Mouse (Mus musculus) cerebellum, postnatal 10 days (tissue): Measurements from ENCODE around the gene Casq2.
"Not testable (repeated sequence)": the region's sequence is repeated elsewhere in the genome, so short reads cannot be mapped to it uniquely, and the experiment has no call there.

Experiments used
- DNase-seq, 2 experiments: peaks; one replicate each; pipeline ENCODE4 v3.0.0; 2021; ENCODE audit warnings: mixed read lengths in 2 of 2

Casq2 gene

GRCm38 (mm10) chr3:102137158-102137557 is 50.9 kb downstream of the Casq2 start:
- DNase-seq, result no peak

GRCm38 (mm10) chr3:102138899-102139298 is 52.7 kb downstream of the Casq2 start:
- no peak for DNase-seq

- DNase-seq, result no peak
Observed at GRCm38 (mm10) chr3:102140606-102141005, 54.4 kb downstream of the Casq2 start.

- DNase-seq, result no peak
Observed at GRCm38 (mm10) chr3:102141451-102141850, 55.2 kb downstream of the Casq2 start.

GRCm38 (mm10) chr3:102141893-102142292 is 55.7 kb downstream of the Casq2 start:
- DNase-seq, result no peak

- no peak for DNase-seq
Observed at GRCm38 (mm10) chr3:102142947-102143346, 56.7 kb downstream of the Casq2 start.

- DNase-seq, result no peak
Observed at GRCm38 (mm10) chr3:102143536-102143935, 57.3 kb downstream of the Casq2 start.

- DNase-seq, result no peak
Observed at GRCm38 (mm10) chr3:102144401-102144800, 58.2 kb downstream of the Casq2 start.

GRCm38 (mm10) chr3:102145645-102146386 is 59.6 kb downstream of the Casq2 start:
- no peak for DNase-seq

GRCm38 (mm10) chr3:102146428-102146827 is 60.2 kb downstream of the Casq2 start:
- DNase-seq, result no peak

GRCm38 (mm10) chr3:102147189-102147588 is 61.0 kb downstream of the Casq2 start:
- no peak for DNase-seq

- DNase-seq, result no peak
Observed at GRCm38 (mm10) chr3:102149941-102150340, 63.7 kb downstream of the Casq2 start.

- DNase-seq, result no peak
Observed at GRCm38 (mm10) chr3:102151850-102152249, 65.6 kb downstream of the Casq2 start.

GRCm38 (mm10) chr3:102152471-102152870 is 66.3 kb downstream of the Casq2 start:
- no peak for DNase-seq

- no peak for DNase-seq
Observed at GRCm38 (mm10) chr3:102152872-102153271, 66.7 kb downstream of the Casq2 start.

- DNase-seq, result no peak
Observed at GRCm38 (mm10) chr3:102154107-102154506, 67.9 kb downstream of the Casq2 start.

- no peak for DNase-seq
Observed at GRCm38 (mm10) chr3:102156737-102157136, 70.5 kb downstream of the Casq2 start.

- no peak for DNase-seq
Observed at GRCm38 (mm10) chr3:102157652-102158051, 71.4 kb downstream of the Casq2 start.

- DNase-seq, result no peak
Observed at GRCm38 (mm10) chr3:102158759-102159422, 72.7 kb downstream of the Casq2 start.

- no peak for DNase-seq
Observed at GRCm38 (mm10) chr3:102159423-102160325, 73.5 kb downstream of the Casq2 start.

GRCm38 (mm10) chr3:102163861-102164260 is 77.6 kb downstream of the Casq2 start:
- not testable (repeated sequence) for DNase-seq

GRCm38 (mm10) chr3:102164911-102165310 is 78.7 kb downstream of the Casq2 start:
- no peak for DNase-seq
